Mouse (Mus musculus): ENCODE measurements around the gene Lin52. TPM values are rescaled to one million over a fixed set of nuclear protein-coding genes. Genes with fewer than 3 reads are reported as not detected.

Lin52 gene
- total and polyA plus RNA-seq, 2 experiments from 2014 or later = 22.8 to 67.8 TPM

DNA sequence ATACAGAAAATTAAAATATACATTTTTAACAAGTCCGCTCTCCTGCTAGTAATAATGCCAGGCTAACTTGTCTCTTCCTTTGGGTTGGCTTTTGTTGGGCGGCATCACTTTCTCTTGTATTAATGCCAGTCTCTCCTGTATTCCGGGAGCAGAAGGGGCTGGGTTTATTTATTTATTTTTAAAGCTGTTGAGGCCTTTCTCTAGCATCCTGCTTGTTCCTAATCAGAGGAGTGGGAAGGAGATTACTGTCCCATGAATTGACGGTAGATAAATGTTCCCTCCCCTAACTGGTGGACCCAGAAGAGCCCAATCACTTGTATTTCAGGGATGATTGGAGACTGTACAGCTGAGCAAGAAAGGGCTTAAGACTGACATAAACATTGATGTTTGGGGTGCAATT, 50.1 kb downstream of the Lin52 start:
- Histone ChIP-seq H3K4me1 (ENCODE audit: insufficient read depth, low read length) (no peaks in the 10 kb centered on the region), H3K4me3 (ENCODE audit: low read depth, low read length) (no peak overlapping the region), H3K36me3 (ENCODE audit: insufficient read depth, low read length) (no peaks in the 10 kb centered on the region), H3K4me2 (ENCODE audit: low read depth, low read length, poor library complexity, severe bottlenecking) (0 out of 2 replicates have a peak overlapping the region, but pooled peaks have one; percentile 7), H3K27me3 (ENCODE audit: insufficient read depth, low read length) (no peaks in the 10 kb centered on the region), H3K27ac (ENCODE audit: low read depth, low read length) (0 out of 2 replicates have a peak overlapping the region, but pooled peaks have one; percentile 26), H3K9ac (replicated peaks; ENCODE audit: low read length, poor library complexity, severe bottlenecking) (no peak overlapping the region), H3K9me3 (ENCODE audit: low read length) (no peaks in the 10 kb centered on the region)
- DNase-seq (ENCODE audit: low spot score) = no peak
- no peak for TF ChIP-seq CTCF (IDR thresholded peaks at IDR 0.05)
- WGBS = 32% methylated on average over 4 of the region's 4 CpGs
- ATAC-seq (ENCODE audit: low FRiP score) = no peak

DNA sequence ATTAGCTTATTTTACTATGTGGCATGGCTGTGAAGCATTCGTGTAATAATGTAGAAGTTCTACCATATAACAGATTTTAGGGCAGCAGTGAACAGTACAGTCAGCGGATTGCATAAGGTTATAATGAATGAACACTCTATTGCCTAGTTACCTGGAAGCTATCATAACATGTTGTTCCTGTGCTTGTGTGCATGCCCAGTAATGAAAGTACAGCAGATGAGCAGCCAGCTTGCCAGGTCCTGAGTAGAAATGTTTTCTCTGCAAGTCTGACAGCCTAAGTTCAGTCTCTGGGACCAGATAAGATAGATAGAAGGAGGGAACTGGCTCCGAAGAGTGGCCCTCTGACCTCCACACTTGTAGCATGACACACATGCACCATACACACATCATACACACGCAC, 55.6 kb downstream of the Lin52 start:
- WGBS = 95% methylated on average over 4 of the region's 4 CpGs
- H3K27ac ChIP-seq (ENCODE audit: low read depth, low read length) = no peak overlapping the region
- no peak overlapping the region for H3K4me3 ChIP-seq (ENCODE audit: low read depth, low read length)
- no peak overlapping the region for H3K4me2 ChIP-seq (ENCODE audit: low read depth, low read length, poor library complexity, severe bottlenecking)
- H3K4me1 ChIP-seq (ENCODE audit: insufficient read depth, low read length) = no peaks in the 10 kb centered on the region
- no peaks in the 10 kb centered on the region for H3K9me3 ChIP-seq (ENCODE audit: low read length)
- H3K36me3 ChIP-seq (ENCODE audit: insufficient read depth, low read length) = no peaks in the 10 kb centered on the region
- DNase-seq (ENCODE audit: low spot score) (no peak), ATAC-seq (ENCODE audit: low FRiP score) (no peak)
- H3K9ac ChIP-seq (replicated peaks; ENCODE audit: low read length, poor library complexity, severe bottlenecking) = no peak overlapping the region
- no peak for TF ChIP-seq CTCF (IDR thresholded peaks at IDR 0.05)
- no peaks in the 10 kb centered on the region for H3K27me3 ChIP-seq (ENCODE audit: insufficient read depth, low read length)

DNA sequence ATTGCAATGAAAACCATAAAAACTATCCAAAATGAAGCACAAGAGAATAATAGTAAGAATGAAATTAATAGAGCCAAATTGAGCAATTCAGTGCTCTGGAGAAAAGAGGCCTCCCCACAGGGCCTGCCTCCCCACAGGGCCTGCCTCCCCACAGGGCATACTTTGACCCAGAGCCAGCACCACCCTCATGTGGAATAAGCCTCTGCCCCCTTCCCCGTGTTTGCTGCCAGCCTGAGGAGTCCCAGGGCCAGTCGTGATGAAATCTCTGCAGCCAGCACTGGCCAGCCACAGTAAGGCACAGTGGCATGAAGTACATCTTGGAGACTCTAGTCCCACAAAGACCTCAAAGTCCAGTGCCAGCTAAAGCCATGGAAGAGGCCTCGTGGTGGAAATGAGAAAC, 60.8 kb downstream of the Lin52 start:
- Histone ChIP-seq H3K4me1 (ENCODE audit: insufficient read depth, low read length) (no peaks in the 10 kb centered on the region), H3K9ac (replicated peaks; ENCODE audit: low read length, poor library complexity, severe bottlenecking) (no peak overlapping the region), H3K9me3 (ENCODE audit: low read length) (no peaks in the 10 kb centered on the region), H3K4me2 (ENCODE audit: low read depth, low read length, poor library complexity, severe bottlenecking) (no peak overlapping the region), H3K27ac (ENCODE audit: low read depth, low read length) (no peak overlapping the region), H3K4me3 (ENCODE audit: low read depth, low read length) (no peak overlapping the region), H3K36me3 (ENCODE audit: insufficient read depth, low read length) (no peaks in the 10 kb centered on the region), H3K27me3 (ENCODE audit: insufficient read depth, low read length) (no peaks in the 10 kb centered on the region)
- no peak for DNase-seq (ENCODE audit: low spot score)
- 55% methylated on average over 3 of the region's 3 CpGs for WGBS
- no peak for ATAC-seq (ENCODE audit: low FRiP score)
- TF ChIP-seq CTCF (IDR thresholded peaks at IDR 0.05) = no peak

DNA sequence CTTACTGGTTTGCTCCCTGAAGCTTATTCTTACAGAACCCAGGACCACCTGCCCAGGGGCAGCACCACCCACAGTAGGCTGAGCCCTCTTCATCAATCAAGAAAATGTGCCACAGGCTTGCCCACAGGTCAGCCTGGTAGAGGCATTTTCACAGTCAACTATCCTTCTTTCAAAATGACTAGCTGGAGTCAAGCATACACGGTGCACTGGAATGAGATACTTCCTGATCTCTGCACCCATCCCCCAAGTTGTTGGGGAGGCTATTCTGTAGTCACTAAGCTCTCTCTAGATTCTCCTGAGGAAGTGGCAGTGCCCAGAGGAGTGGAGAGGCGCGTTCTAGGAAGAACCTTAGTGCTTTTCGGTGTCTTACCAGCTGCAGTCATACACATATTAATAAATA, 64.3 kb downstream of the Lin52 start:
- Histone ChIP-seq H3K36me3 (ENCODE audit: insufficient read depth, low read length) (no peaks in the 10 kb centered on the region), H3K27ac (ENCODE audit: low read depth, low read length) (no peak overlapping the region), H3K9ac (replicated peaks; ENCODE audit: low read length, poor library complexity, severe bottlenecking) (no peak overlapping the region), H3K27me3 (ENCODE audit: insufficient read depth, low read length) (no peaks in the 10 kb centered on the region), H3K4me2 (ENCODE audit: low read depth, low read length, poor library complexity, severe bottlenecking) (no peak overlapping the region), H3K9me3 (ENCODE audit: low read length) (no peaks in the 10 kb centered on the region), H3K4me1 (ENCODE audit: insufficient read depth, low read length) (no peaks in the 10 kb centered on the region), H3K4me3 (ENCODE audit: low read depth, low read length) (no peak overlapping the region)
- ATAC-seq (ENCODE audit: low FRiP score) = no peak
- 85% methylated on average over 4 of the region's 4 CpGs for WGBS
- no peak for TF ChIP-seq CTCF (IDR thresholded peaks at IDR 0.05)
- DNase-seq (ENCODE audit: low spot score) = no peak

- WGBS = 100% methylated on average over 1 of the region's 1 CpGs
- no peak overlapping the region for H3K9ac ChIP-seq (replicated peaks; ENCODE audit: low read length, poor library complexity, severe bottlenecking)
- no peak overlapping the region for H3K4me2 ChIP-seq (ENCODE audit: low read depth, low read length, poor library complexity, severe bottlenecking)
- no peaks in the 10 kb centered on the region for H3K27me3 ChIP-seq (ENCODE audit: insufficient read depth, low read length)
- no peaks in the 10 kb centered on the region for H3K36me3 ChIP-seq (ENCODE audit: insufficient read depth, low read length)
- no peaks in the 10 kb centered on the region for H3K9me3 ChIP-seq (ENCODE audit: low read length)
- TF ChIP-seq CTCF (IDR thresholded peaks at IDR 0.05) = peak; percentile 16; the same call in 1 of the 2 replicates
- DNase-seq (ENCODE audit: low spot score) (no peak), ATAC-seq (ENCODE audit: low FRiP score) (no peak)
- H3K4me3 ChIP-seq (ENCODE audit: low read depth, low read length) = no peak overlapping the region
- H3K27ac ChIP-seq (ENCODE audit: low read depth, low read length) = no peak overlapping the region
- H3K4me1 ChIP-seq (ENCODE audit: insufficient read depth, low read length) = no peaks in the 10 kb centered on the region
Measured at GRCm38 (mm10) chr12:84516642-84517041, 65.4 kb downstream of the Lin52 start.

DNA sequence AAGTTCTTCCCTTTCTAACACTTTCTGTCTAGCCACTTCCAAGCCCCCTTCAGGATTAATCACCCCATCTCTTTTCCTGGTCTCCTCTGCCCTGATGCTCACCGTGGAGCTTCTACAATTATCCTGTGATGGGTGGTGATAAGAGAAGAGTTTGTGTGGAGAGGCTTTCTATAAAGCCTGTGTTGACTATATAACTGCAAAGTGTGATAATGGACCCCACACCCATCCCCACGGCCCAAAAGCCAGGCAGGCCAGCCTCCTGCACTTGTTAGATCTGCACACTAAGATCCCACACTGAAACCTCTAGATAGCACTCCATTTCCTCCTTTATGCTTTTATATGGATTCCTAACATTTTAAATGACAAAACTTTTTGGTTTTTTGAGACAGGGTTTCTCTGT, 66.8 kb downstream of the Lin52 start:
- 86% methylated on average over 2 of the region's 2 CpGs for WGBS
- H3K27ac ChIP-seq (ENCODE audit: low read depth, low read length) = no peak overlapping the region
- no peaks in the 10 kb centered on the region for H3K27me3 ChIP-seq (ENCODE audit: insufficient read depth, low read length)
- ATAC-seq (ENCODE audit: low FRiP score) = no peak
- DNase-seq (ENCODE audit: low spot score) = no peak
- no peak overlapping the region for H3K4me2 ChIP-seq (ENCODE audit: low read depth, low read length, poor library complexity, severe bottlenecking)
- no peak for TF ChIP-seq CTCF (IDR thresholded peaks at IDR 0.05)
- H3K36me3 ChIP-seq (ENCODE audit: insufficient read depth, low read length) = no peaks in the 10 kb centered on the region
- H3K4me3 ChIP-seq (ENCODE audit: low read depth, low read length) = no peak overlapping the region
- H3K9ac ChIP-seq (replicated peaks; ENCODE audit: low read length, poor library complexity, severe bottlenecking) = no peak overlapping the region
- no peaks in the 10 kb centered on the region for H3K9me3 ChIP-seq (ENCODE audit: low read length)
- H3K4me1 ChIP-seq (ENCODE audit: insufficient read depth, low read length) = no peaks in the 10 kb centered on the region

Measured in midbrain, postnatal 0 days (tissue).